ENCODE assay signal across 10 mouse cellular contexts in genomic region chr10:14211926-14212325, GRCm38 (mm10).
DNase-seq lines count a peak whose midpoint lies in the region; ATAC-seq lines count a peak whose summit lies in the region.
"Had no signal": no experiment of that assay in that cellular context is flagged by ENCODE, and none has a peak within 500 bp of the region (broad histone marks: within the 10 kb centered on the region; RNA-seq: fewer than 3 reads in every experiment).

No protein-coding gene starts in this region.

- ATAC-seq in kidney, embryonic 15.5 days (replicated peaks; ENCODE audit: low FRiP score): no peak
- no peak for ATAC-seq in forebrain, embryonic 13.5 days
- ATAC-seq: Patski had no signal

- peak; percentile 23 for DNase-seq in kidney, postnatal 14 days
- peak; percentile 69 to 86 for DNase-seq in frontal cortex, postnatal 10 days (ENCODE audit: low spot score in 2 of 2)
- peak; percentile 59 to 71 for DNase-seq in layer of hippocampus, adult 8-10 months (ENCODE audit: low spot score in 2 of 2)
- peak; percentile 93 for DNase-seq in right cerebral cortex, adult 18-20 months
- DNase-seq in cerebellum, adult 11-12 months: no peak
- DNase-seq: cerebellum, adult 9-11 months; thymus, postnatal 14 days had no signal

- no peak overlapping the region for H3K4me3 ChIP-seq in kidney, embryonic 15.5 days (replicated peaks)
- no peak overlapping the region for H3K4me3 ChIP-seq in forebrain, embryonic 13.5 days

- H3K27me3 ChIP-seq in kidney, embryonic 15.5 days: no peaks in the 10 kb centered on the region
- H3K27me3 ChIP-seq in forebrain, embryonic 13.5 days: no peaks in the 10 kb centered on the region
- H3K27me3 ChIP-seq: Patski had no signal

- no peaks in the 10 kb centered on the region for H3K9me3 ChIP-seq in kidney, embryonic 15.5 days (replicated peaks)
- H3K9me3 ChIP-seq in forebrain, embryonic 13.5 days (replicated peaks): no peaks in the 10 kb centered on the region

- 0 out of 2 replicates have a peak, but pooled peaks cover 12% of the 10 kb centered on the region for H3K4me1 ChIP-seq in kidney, embryonic 15.5 days
- H3K4me1 ChIP-seq in forebrain, embryonic 13.5 days: peaks cover 8% of the 10 kb centered on the region; the same call in 1 of the 2 replicates

- no peak overlapping the region for H3K4me2 ChIP-seq in kidney, embryonic 15.5 days
- no peak overlapping the region for H3K4me2 ChIP-seq in forebrain, embryonic 13.5 days

- no peak overlapping the region for H3K27ac ChIP-seq in kidney, embryonic 15.5 days
- H3K27ac ChIP-seq in forebrain, embryonic 13.5 days: no peak overlapping the region

- 47% methylated on average over 6 of the region's 6 CpGs for WGBS in kidney, embryonic 15.5 days
- WGBS in forebrain, embryonic 13.5 days: 77% methylated on average over 6 of the region's 6 CpGs

- H3K36me3 ChIP-seq in kidney, embryonic 15.5 days: no peaks in the 10 kb centered on the region
- H3K36me3 ChIP-seq in forebrain, embryonic 13.5 days (ENCODE audit: poor library complexity, severe bottlenecking): no peaks in the 10 kb centered on the region

- no peak overlapping the region for H3K9ac ChIP-seq in kidney, embryonic 15.5 days
- H3K9ac ChIP-seq in forebrain, embryonic 13.5 days: no peak overlapping the region
